Mouse (Mus musculus) ES-Bruce4 (cell line): Measurements from ENCODE around the gene Il34.

Experiments used
- CTCF ChIP-seq: IDR thresholded peaks from one replicate; pipeline ENCODE4 v1.8.1; 2011; ENCODE audit warnings: low read depth, low read length
- POLR2A ChIP-seq: IDR thresholded peaks from one replicate; pipeline ENCODE4 v1.8.1; 2011; ENCODE audit warnings: low read length; ENCODE audit not compliant: insufficient read depth

GRCm38 (mm10) chr8:110794363-110794965 is 11.3 kb downstream of the Il34 start:
- TF ChIP-seq POLR2A (no peak), CTCF (no peak)
